In the genomic region with DNA sequence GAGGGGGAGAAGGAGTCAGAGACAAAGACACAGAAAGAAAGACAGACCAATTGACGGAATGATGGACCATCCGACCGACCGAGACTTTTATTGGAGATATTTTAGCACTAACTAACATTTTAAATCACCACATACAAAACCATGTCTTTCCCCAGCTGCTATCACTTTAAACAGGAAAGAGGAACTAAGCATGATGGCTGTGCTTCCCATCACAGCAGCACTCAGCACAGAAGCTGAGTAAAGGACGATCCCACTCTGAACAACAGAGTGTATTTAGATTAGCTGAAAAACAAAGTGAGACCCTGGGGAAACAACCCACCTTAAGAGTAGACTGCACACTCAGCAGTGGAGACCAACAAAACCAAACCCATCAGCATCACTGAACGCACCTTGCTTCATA, we compare ENCODE assay signal across 20 mouse cellular contexts. TPM values are rescaled to one million over a fixed set of nuclear protein-coding genes. Genes with fewer than 3 reads are reported as not detected.
DNase-seq lines count a peak whose midpoint lies in the region; ATAC-seq and TF ChIP-seq lines count a peak whose summit lies in the region.
"Had no signal": no experiment of that assay in that cellular context is flagged by ENCODE, and none has a peak within 500 bp of the region (broad histone marks: within the 10 kb centered on the region; RNA-seq: fewer than 3 reads in every experiment).

No protein-coding gene starts in this region.

- no peak overlapping the region for H3K4me3 ChIP-seq in kidney, adult 2 months (ENCODE audit: insufficient read depth, low read depth, low read length)
- H3K4me3 ChIP-seq: embryonic facial prominence, embryonic 15.5 days; forebrain, embryonic 15.5 days; heart, embryonic 12.5 days; hindbrain, embryonic 15.5 days had no signal

- no peaks in the 10 kb centered on the region; the same call in 1 of the 2 replicates for H3K36me3 ChIP-seq in splenic B cell, adult 2 months (ENCODE audit: control insufficient read depth, insufficient read depth, low read length, poor library complexity, severe bottlenecking)
- peaks cover 3% of the 10 kb centered on the region; the same call in 1 of the 2 replicates for H3K36me3 ChIP-seq in kidney, adult 2 months (ENCODE audit: control insufficient read depth, insufficient read depth, low read length)
- H3K36me3 ChIP-seq: embryonic facial prominence, embryonic 15.5 days; forebrain, embryonic 15.5 days; hindbrain, embryonic 15.5 days had no signal

- no peak for TF ChIP-seq CTCF in kidney, adult 2 months (conservative IDR thresholded peaks at IDR 0.05; ENCODE audit: insufficient read depth, insufficient read length, low read depth, low read length)

- no peak for TF ChIP-seq POLR2A in kidney, adult 2 months (IDR thresholded peaks at IDR 0.05; ENCODE audit: low read depth, low read length)

- no peak overlapping the region for H3K27ac ChIP-seq in kidney, adult 2 months (ENCODE audit: insufficient read depth, low read depth, low read length)
- H3K27ac ChIP-seq: embryonic facial prominence, embryonic 15.5 days; forebrain, embryonic 15.5 days; hindbrain, embryonic 15.5 days had no signal

- ATAC-seq in granulocyte monocyte progenitor cell, adult 5-6 weeks (replicated peaks; ENCODE audit: poor library complexity, severe bottlenecking) = peak; percentile 68
- ATAC-seq: CD4-positive, CD25-positive, alpha-beta regulatory T cell, adult 4 months; forebrain, embryonic 15.5 days; intestine, embryonic 16.5 days had no signal

- H3K4me1 ChIP-seq in kidney, adult 2 months (ENCODE audit: control insufficient read depth, insufficient read depth, low read length) = no peaks in the 10 kb centered on the region; the same call in 1 of the 2 replicates
- H3K4me1 ChIP-seq: embryonic facial prominence, embryonic 15.5 days; forebrain, embryonic 15.5 days; hindbrain, embryonic 15.5 days had no signal

- WGBS in kidney, adult 2 months = 91% methylated on average over 6 of the region's 6 CpGs

- DNase-seq in B cell, adult 2 months = peak; percentile 6 to 12
- DNase-seq in MEL-GATA-1-ER (ENCODE audit: extremely low read depth, low read depth) = peak; percentile 53
- peak; percentile 36 for DNase-seq in splenic B cell, adult 2 months (ENCODE audit: low read depth, low spot score)
- no peak for DNase-seq in kidney, adult 2 months
- no peak for DNase-seq in adrenal gland, postnatal 25 days
- no peak for DNase-seq in lung, adult 18-20 months
- DNase-seq: adrenal gland, adult 2 months; adrenal gland, postnatal 36 days; cerebellum, adult 11 months; cerebellum, adult 8-10 months; cerebellum, postnatal 36 days; gastrocnemius, postnatal 10 days; heart, postnatal 36 days had no signal

- no peaks in the 10 kb centered on the region for H3K27me3 ChIP-seq in splenic B cell, adult 2 months (ENCODE audit: control insufficient read depth, insufficient read depth, low read length, poor library complexity, severe bottlenecking)
- no peaks in the 10 kb centered on the region for H3K27me3 ChIP-seq in kidney, adult 2 months (replicated peaks; ENCODE audit: control insufficient read depth, insufficient read depth, low read length)
- H3K27me3 ChIP-seq: embryonic facial prominence, embryonic 15.5 days; forebrain, embryonic 15.5 days; heart, embryonic 12.5 days; hindbrain, embryonic 15.5 days had no signal

RNA-seq across cellular contexts. Expression of a gene that starts 41.2 kb away (rescaled TPM):
- total RNA-seq in granulocyte monocyte progenitor cell, adult 5-6 weeks (2014; fragmentation: Nextera tagmentation) = 87.1 and 94.5 TPM in 2 replicates
- 74.9 and 93.0 TPM in 2 replicates for total RNA-seq in granulocyte monocyte progenitor cell, adult 5-6 weeks (2017)
- polyA plus RNA-seq in kidney, adult 2 months (2012; rRNA removed) = 23.5 and 25.4 TPM in 2 replicates
- total RNA-seq in adrenal gland, postnatal 25 days (2021) = 57.2 and 75.3 TPM in 2 replicates

RNA-seq across cellular contexts. Expression of a gene that starts 54.0 kb away (rescaled TPM):
- not detected in 2 replicates for total RNA-seq in granulocyte monocyte progenitor cell, adult 5-6 weeks (2014; fragmentation: Nextera tagmentation)
- total RNA-seq in granulocyte monocyte progenitor cell, adult 5-6 weeks (2017) = 1.4 TPM in 1 of 2 replicates, not detected in the other
- 0.04 and 0.14 TPM in 2 replicates for polyA plus RNA-seq in kidney, adult 2 months (2012; rRNA removed)
- total RNA-seq in adrenal gland, postnatal 25 days (2021) = 0.15 and 0.71 TPM in 2 replicates
- polyA plus RNA-seq: CD4-positive, CD25-positive, alpha-beta regulatory T cell, adult 4 months had no signal

Comparison
In these comparisons a context has a peak if more than half of its experiments do, and no peak if none do; other contexts are left out.
1. DNase-seq: peak in B cell, adult 2 months (2 of 2), MEL-GATA-1-ER (single experiment) and splenic B cell, adult 2 months (single experiment); none in kidney, adult 2 months (single experiment), adrenal gland, postnatal 25 days (single experiment) and lung, adult 18-20 months (0 of 2).